8 mouse cellular contexts compared by ENCODE assay signal in genomic region chr5:66150706-66151300, GRCm38 (mm10). TPM values are rescaled to one million over a fixed set of nuclear protein-coding genes. Genes with fewer than 3 reads are reported as not detected.
DNase-seq lines count a peak whose midpoint lies in the region; ATAC-seq and TF ChIP-seq lines count a peak whose summit lies in the region.

No protein-coding gene starts in this region.

- H3K36me3 ChIP-seq in thymus, adult 2 months (ENCODE audit: control insufficient read depth, insufficient read depth, low read length): no peaks in the 10 kb centered on the region
- H3K36me3 ChIP-seq in neural tube, embryonic 14.5 days (ENCODE audit: control insufficient read depth, insufficient read depth, low read length): no peaks in the 10 kb centered on the region

- H3K4me1 ChIP-seq in thymus, adult 2 months (replicated peaks; ENCODE audit: control insufficient read depth, insufficient read depth, low read length): peaks cover 25% of the 10 kb centered on the region
- no peaks in the 10 kb centered on the region; the same call in 1 of the 2 replicates for H3K4me1 ChIP-seq in lung, adult 2 months (ENCODE audit: control insufficient read depth, insufficient read depth, low read length)
- H3K4me1 ChIP-seq in neural tube, embryonic 14.5 days (ENCODE audit: control insufficient read depth, insufficient read depth, low read length): peaks cover 10% of the 10 kb centered on the region; the same call in 1 of the 2 replicates

- TF ChIP-seq POLR2A in thymus, adult 2 months (IDR thresholded peaks at IDR 0.05; ENCODE audit: control insufficient read depth, extremely low read depth, insufficient read depth, low read length, poor library complexity): no peak
- TF ChIP-seq POLR2A in lung, adult 2 months (IDR thresholded peaks at IDR 0.05; ENCODE audit: borderline replicate concordance, extremely low read depth, low read depth, low read length): peak; percentile 46; the same call in 1 of the 2 replicates

- peaks cover 12% of the 10 kb centered on the region for H3K27me3 ChIP-seq in thymus, adult 2 months (ENCODE audit: control insufficient read depth, insufficient read depth, low read length)
- H3K27me3 ChIP-seq in neural tube, embryonic 14.5 days (ENCODE audit: control insufficient read depth, insufficient read depth, low read length): peaks cover 14% of the 10 kb centered on the region

- peak overlapping the region; percentile 12; the same call in 1 of the 2 replicates for H3K27ac ChIP-seq in thymus, adult 2 months (ENCODE audit: control insufficient read depth, insufficient read depth, low read length)
- H3K27ac ChIP-seq in neural tube, embryonic 14.5 days (ENCODE audit: low read depth, low read length): no peak overlapping the region

- peak; percentile 11 for DNase-seq in thymus, adult 2 months
- no peak for DNase-seq in thymus, postnatal 0 days (ENCODE audit: low spot score)
- peak; percentile 70 for DNase-seq in embryo, embryonic 10.5 days (ENCODE audit: low spot score)
- DNase-seq in heart, adult 8-10 months (ENCODE audit: low spot score): peak; percentile 25
- peak; percentile 81 for DNase-seq in kidney, adult 18-20 months
- peak; percentile 76 for DNase-seq in lung, adult 2 months
- peak; percentile 70 to 78 for DNase-seq in urinary bladder, postnatal 36 days (ENCODE audit: low spot score in 2 of 2)

- under 1% methylated on average over 43 of the region's 43 CpGs for WGBS in thymus, adult 2 months
- under 1% methylated on average over 43 of the region's 43 CpGs for WGBS in lung, adult 2 months
- WGBS in neural tube, embryonic 14.5 days: under 1% methylated on average over 43 of the region's 43 CpGs

- H3K9me3 ChIP-seq in neural tube, embryonic 14.5 days (ENCODE audit: control insufficient read depth, low read length): no peaks in the 10 kb centered on the region

- no peak for TF ChIP-seq CTCF in thymus, adult 2 months (IDR thresholded peaks at IDR 0.05; ENCODE audit: borderline replicate concordance, control insufficient read depth, extremely low read depth, insufficient read depth, low read length, poor library complexity)
- no peak for TF ChIP-seq CTCF in lung, adult 2 months (IDR thresholded peaks at IDR 0.05; ENCODE audit: insufficient read depth, low read length)

- peak overlapping the region; percentile 41 for H3K9ac ChIP-seq in neural tube, embryonic 14.5 days (replicated peaks; ENCODE audit: low read depth, low read length)

- peak overlapping the region; percentile 68 for H3K4me2 ChIP-seq in neural tube, embryonic 14.5 days (ENCODE audit: low read depth, low read length)

- H3K4me3 ChIP-seq in thymus, adult 2 months (ENCODE audit: control insufficient read depth, insufficient read depth, low read length): peak overlapping the region; percentile 33
- peak overlapping the region; percentile 54 for H3K4me3 ChIP-seq in lung, adult 2 months (replicated peaks; ENCODE audit: extremely low read depth, low read depth, low read length)
- peak overlapping the region; percentile 33 for H3K4me3 ChIP-seq in neural tube, embryonic 14.5 days (ENCODE audit: low read depth, low read length)

- ATAC-seq in neural tube, embryonic 14.5 days (ENCODE audit: low read depth): peak; percentile 72; the same call in 1 of the 2 replicates

RNA-seq across cellular contexts. Expression of gene Rbm47, which starts 22.1 kb away (rescaled TPM):
- polyA plus RNA-seq in thymus, adult 2 months (2012; rRNA removed): 12.6 and 12.7 TPM in 2 replicates
- 13.1 and 14.4 TPM in 2 replicates for polyA plus RNA-seq in thymus, postnatal 0 days (2015; fragmentation: Nextera tagmentation; extraction: Ambion mirVana)
- total RNA-seq in heart, adult 8-10 months (2022): 1 to 10 TPM; 1.2 to 2.2 (median 1.5) TPM
- 33.1 and 37.2 TPM in 2 replicates for polyA plus RNA-seq in lung, adult 2 months (2012; rRNA removed)
- polyA plus RNA-seq in neural tube, embryonic 14.5 days (2014; fragmentation: Nextera tagmentation; extraction: Ambion mirVana): 0.37 and 1.1 TPM in 2 replicates
